Mouse (Mus musculus) c-Kit-positive CD71-positive TER-119-negative erythroid progenitor cells, embryonic 14.5 days (primary cell): ENCODE measurements around the gene Dlgap1.

Experiments used
- DNase-seq: peaks from one replicate; pipeline ENCODE4 v3.0.0-alpha.2; 2013; ENCODE audit warnings: low read depth

Dlgap1 gene

GRCm38 (mm10) chr17:70173916-70174315 is 205.0 kb downstream of the Dlgap1 start:
- DNase-seq: no peak

GRCm38 (mm10) chr17:70191228-70191627 is 222.4 kb downstream of the Dlgap1 start:
- DNase-seq: no peak

- DNase-seq: no peak
These were observed 254.0 kb downstream of the Dlgap1 start for GRCm38 (mm10) chr17:70222891-70223290.

- DNase-seq: no peak
These were observed 278.5 kb downstream of the Dlgap1 start for GRCm38 (mm10) chr17:70247342-70247741.

- DNase-seq: no peak
These were observed 279.4 kb downstream of the Dlgap1 start for GRCm38 (mm10) chr17:70248250-70248649.

DNA sequence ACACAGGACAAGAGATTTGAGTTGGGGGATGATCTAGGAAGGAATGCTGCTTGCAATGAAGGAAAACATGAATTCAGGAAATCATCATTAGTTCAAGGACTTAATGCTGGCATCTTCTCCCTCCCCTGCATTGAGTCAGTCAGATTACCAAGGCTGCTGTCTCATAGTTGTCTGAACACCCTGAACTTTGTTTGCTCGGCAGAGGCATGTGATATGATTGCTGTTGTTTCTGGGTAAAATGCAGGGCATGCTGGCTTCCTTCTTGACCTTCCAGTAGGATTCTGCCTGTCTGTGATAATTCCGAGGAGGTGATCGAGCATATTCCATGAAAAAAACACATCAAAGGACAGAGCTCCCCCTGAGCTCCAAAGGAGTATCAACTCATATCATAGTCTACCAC is 283.6 kb downstream of the Dlgap1 start:
- no peak for DNase-seq

- no peak for DNase-seq
These were observed 287.5 kb downstream of the Dlgap1 start for GRCm38 (mm10) chr17:70256371-70256770.

DNA sequence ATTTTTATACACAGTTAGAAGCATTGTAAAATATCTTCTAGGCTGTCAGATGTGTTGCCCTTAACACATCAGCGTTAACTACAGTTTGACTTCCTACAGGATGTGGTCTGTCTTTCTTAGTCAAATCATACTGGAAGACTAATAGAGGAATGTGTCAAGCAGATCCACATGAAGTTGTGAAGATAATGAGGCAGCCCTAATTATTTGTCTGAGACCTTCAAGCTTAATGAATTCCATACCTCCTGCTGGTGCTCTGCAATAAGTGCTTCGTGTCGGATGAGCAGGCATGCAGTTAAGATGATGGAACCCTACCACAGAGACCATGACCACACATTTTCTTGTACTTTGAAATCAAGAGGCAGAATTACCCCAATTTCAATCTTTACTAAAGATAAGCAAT is 294.3 kb downstream of the Dlgap1 start:
- DNase-seq: no peak

- DNase-seq: no peak
These were observed 303.3 kb downstream of the Dlgap1 start for GRCm38 (mm10) chr17:70272125-70272524.

DNA sequence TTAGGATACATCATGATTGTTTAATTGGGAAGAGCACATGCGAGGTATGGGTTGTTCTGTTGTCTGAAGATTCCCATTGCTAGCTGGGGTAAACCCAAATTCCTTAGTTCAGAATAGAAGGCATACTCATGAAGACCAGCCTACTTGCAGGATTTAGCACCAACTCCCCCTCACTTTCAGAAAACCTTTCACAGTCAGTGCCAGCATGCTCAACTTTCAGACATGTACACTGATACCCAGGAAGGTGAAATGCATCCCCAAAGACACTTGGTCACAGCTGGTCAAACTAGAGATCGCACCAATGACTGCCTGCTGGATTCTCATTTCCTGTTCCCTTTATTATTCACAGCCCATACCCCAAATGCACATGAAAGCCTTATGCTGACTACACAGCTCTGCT is 318.8 kb downstream of the Dlgap1 start:
- DNase-seq: no peak

DNA sequence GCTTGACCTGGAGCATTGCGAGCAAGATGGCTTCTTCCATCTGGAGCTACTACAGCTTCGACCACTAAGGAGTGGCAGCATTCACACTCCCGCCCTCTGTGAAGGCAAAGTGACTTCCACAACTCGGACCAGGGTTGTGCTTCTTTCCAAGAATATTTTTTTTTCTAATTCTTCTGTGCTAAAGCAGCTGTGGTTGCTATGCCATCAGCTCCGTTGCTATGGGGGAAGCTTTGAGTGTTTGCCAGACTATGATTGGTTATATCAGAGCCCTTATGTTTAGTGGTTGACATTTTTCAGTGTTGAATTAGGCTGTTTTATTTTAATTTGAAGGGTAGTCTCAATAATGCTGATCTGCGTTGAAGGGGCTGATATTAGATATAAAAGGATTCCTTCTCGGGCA is 325.2 kb downstream of the Dlgap1 start:
- no peak for DNase-seq

DNA sequence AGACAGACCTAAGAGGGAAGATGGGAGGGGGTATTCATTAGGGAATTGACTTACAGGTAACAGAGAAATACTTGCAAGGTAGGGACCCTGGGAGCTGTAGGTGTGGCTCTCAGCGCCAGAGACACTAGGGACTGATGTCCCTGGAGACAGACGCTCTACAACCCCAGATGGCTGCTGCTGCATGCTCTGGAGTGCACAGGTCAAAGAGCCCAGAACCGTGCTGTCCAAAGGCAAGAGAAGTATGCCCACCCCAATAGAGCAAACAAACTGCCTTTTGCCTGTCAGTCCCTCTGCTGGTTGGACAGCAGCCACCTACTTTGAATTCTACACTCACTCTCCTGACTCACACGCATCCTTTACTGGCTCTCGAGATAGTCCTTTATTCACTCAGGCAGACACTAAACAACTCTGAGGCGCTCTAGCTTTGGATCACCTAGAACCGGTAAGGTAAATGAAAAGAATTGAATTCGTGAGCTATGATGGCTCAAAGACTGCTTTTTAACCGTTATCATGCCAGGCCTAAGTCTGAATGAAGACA is 333.1 kb downstream of the Dlgap1 start:
- DNase-seq: no peak

GRCm38 (mm10) chr17:70302656-70303055 is 333.8 kb downstream of the Dlgap1 start:
- DNase-seq: no peak

GRCm38 (mm10) chr17:70305021-70305420 is 336.1 kb downstream of the Dlgap1 start:
- DNase-seq: no peak

- no peak for DNase-seq
These were observed 338.7 kb downstream of the Dlgap1 start for GRCm38 (mm10) chr17:70307418-70308176.

GRCm38 (mm10) chr17:70308364-70309231 is 339.7 kb downstream of the Dlgap1 start:
- no peak for DNase-seq

DNA sequence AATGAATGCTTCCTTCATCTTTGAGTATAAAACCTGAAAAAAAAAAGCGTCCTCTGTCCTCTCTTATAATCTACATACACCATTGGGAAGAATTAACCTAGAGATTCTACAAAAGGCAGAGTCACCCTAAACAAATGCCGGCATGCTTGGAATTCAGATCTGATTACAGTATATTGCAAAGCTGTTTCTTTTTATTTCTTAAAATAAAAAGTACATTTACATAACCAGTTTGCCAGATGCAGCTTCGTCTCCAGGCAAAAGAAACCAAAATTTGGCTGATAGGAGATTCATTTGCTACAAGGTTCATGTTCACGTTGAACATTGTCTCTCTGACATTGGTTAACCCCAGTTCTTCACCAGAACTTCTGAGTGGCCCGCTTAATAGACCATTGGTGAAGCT is 347.5 kb downstream of the Dlgap1 start:
- DNase-seq: no peak

- no peak for DNase-seq
These were observed 348.9 kb downstream of the Dlgap1 start for GRCm38 (mm10) chr17:70317779-70318178.

GRCm38 (mm10) chr17:70321976-70322375 is 353.1 kb downstream of the Dlgap1 start:
- DNase-seq: no peak

- DNase-seq: no peak
These were observed 364.6 kb downstream of the Dlgap1 start for GRCm38 (mm10) chr17:70333440-70333839.

- DNase-seq: no peak
These were observed 365.3 kb downstream of the Dlgap1 start for GRCm38 (mm10) chr17:70334171-70334570.

GRCm38 (mm10) chr17:70339821-70340220 is 370.9 kb downstream of the Dlgap1 start:
- DNase-seq: no peak

GRCm38 (mm10) chr17:70341230-70341629 is 372.4 kb downstream of the Dlgap1 start:
- DNase-seq: no peak
